Mouse (Mus musculus) adrenal gland, postnatal 25 days (tissue): ENCODE results near the gene Fnbp1. TPM values are rescaled to one million over a fixed set of nuclear protein-coding genes. Genes with fewer than 3 reads are reported as not detected.

Experiments
- total RNA-seq: library from RNA; stranded (reverse); gene quantifications from 2 replicates; pipeline ENCODE4 v1.2.3, GENCODE M21; 2021

Fnbp1 gene
- total RNA-seq, 1 experiment from 2014 or later: 66.0 TPM

Other genes with a start within 250 kb of the Fnbp1 start
- 15.8 and 16.7 TPM in 2 replicates for gene Ptges, start 212.1 kb downstream of the Fnbp1 start, total RNA-seq
- 53.5 and 59.8 TPM in 2 replicates for gene Tor1b, start 189.0 kb downstream of the Fnbp1 start, total RNA-seq
- 42.7 and 53.0 TPM in 2 replicates for gene Tor1a, start 174.1 kb downstream of the Fnbp1 start, total RNA-seq
- 46.9 TPM in 2 replicates for gene BC005624, start 159.8 kb downstream of the Fnbp1 start, total RNA-seq
- gene Usp20, start 159.7 kb downstream of the Fnbp1 start, total RNA-seq: 22.9 and 31.3 TPM in 2 replicates
- gene Gpr107, start 10.3 kb upstream of the Fnbp1 start, total RNA-seq: 54.1 and 63.6 TPM in 2 replicates
- gene Ncs1, start 103.8 kb upstream of the Fnbp1 start, total RNA-seq: 2.9 and 4.1 TPM in 2 replicates
- 0.76 and 1.9 TPM in 2 replicates for gene Hmcn2, start 172.4 kb upstream of the Fnbp1 start, total RNA-seq